Mouse (Mus musculus): ENCODE results near the gene Fat4. TPM values are rescaled to one million over a fixed set of nuclear protein-coding genes. Genes with fewer than 3 reads are reported as not detected.

The Fat4 gene
- polyA plus RNA-seq, 1 experiment from 2014 or later, result 4.7 TPM

DNA sequence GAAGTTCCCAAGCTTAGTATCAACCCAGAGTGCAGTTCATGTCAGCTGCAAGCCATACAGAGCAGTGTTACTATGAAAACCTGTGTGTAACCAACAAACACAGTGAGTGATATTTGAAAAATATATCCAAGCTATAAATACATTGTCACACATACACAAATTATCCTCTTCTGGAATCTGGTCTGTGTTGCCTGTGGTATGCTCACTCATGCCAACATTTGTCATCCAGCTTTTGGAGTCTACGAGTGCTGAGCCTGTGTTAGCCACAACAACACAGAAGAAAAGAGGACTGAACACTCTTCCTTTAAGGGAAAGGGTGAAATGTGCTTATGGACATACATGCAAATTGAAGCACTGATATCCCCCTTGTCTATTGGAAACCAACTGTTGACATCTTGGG is 53.6 kb downstream of the Fat4 start:
- H3K27ac ChIP-seq (ENCODE audit: low read length), result no peak overlapping the region; the same call in 1 of the 2 replicates
- WGBS, result 19% methylated on average over 1 of the region's 1 CpGs
- peak; percentile 17; the same call in 1 of the 2 replicates for ATAC-seq (ENCODE audit: low read depth)

DNA sequence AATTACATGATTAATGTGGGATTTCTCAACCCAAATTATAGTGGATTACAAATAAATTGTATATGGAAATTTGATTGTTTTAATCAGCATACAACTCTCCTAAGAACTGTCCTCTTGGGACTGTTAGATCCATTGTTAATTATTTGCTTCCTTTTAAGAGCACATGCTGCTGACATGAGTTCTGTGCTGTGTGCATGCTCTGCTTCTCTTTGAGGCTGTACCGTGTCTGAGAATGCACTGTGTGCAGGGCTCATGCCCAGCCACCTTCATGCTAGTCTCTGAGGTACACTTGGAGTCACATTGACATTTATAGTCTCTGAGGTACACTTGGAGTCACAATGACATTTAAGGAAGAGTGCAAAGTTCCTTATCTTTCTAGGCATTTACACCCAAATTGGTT is 58.4 kb downstream of the Fat4 start:
- Histone ChIP-seq H3K36me3 (ENCODE audit: control insufficient read depth, insufficient read depth, low read length) (peaks cover 2% of the 10 kb centered on the region; the same call in 1 of the 2 replicates), H3K4me2 (ENCODE audit: low read depth, low read length) (no peak overlapping the region), H3K27ac (ENCODE audit: low read length) (no peak overlapping the region), H3K9me3 (ENCODE audit: control insufficient read depth, low read length) (no peaks in the 10 kb centered on the region), H3K9ac (ENCODE audit: low read length) (no peak overlapping the region), H3K4me1 (replicated peaks; ENCODE audit: control insufficient read depth, insufficient read depth, low read length) (no peaks in the 10 kb centered on the region), H3K27me3 (ENCODE audit: control insufficient read depth, insufficient read depth, low read depth, low read length) (no peaks in the 10 kb centered on the region), H3K4me3 (ENCODE audit: low read length) (no peak overlapping the region)
- WGBS, result 77% methylated on average over 1 of the region's 1 CpGs
- no peak for ATAC-seq (ENCODE audit: low read depth)

More for the DNA sequence above, 53.6 kb downstream of the Fat4 start:
- Histone ChIP-seq H3K4me2 (ENCODE audit: low read depth, low read length) (no peak overlapping the region), H3K9ac (ENCODE audit: low read length) (no peak overlapping the region), H3K4me1 (replicated peaks; ENCODE audit: control insufficient read depth, insufficient read depth, low read length) (peaks cover 8% of the 10 kb centered on the region; the same call in 1 of the 2 replicates), H3K9me3 (ENCODE audit: control insufficient read depth, low read length) (no peaks in the 10 kb centered on the region), H3K27me3 (ENCODE audit: control insufficient read depth, insufficient read depth, low read depth, low read length) (no peaks in the 10 kb centered on the region), H3K36me3 (ENCODE audit: control insufficient read depth, insufficient read depth, low read length) (peaks cover 2% of the 10 kb centered on the region; the same call in 1 of the 2 replicates), H3K4me3 (ENCODE audit: low read length) (no peak overlapping the region)

DNA sequence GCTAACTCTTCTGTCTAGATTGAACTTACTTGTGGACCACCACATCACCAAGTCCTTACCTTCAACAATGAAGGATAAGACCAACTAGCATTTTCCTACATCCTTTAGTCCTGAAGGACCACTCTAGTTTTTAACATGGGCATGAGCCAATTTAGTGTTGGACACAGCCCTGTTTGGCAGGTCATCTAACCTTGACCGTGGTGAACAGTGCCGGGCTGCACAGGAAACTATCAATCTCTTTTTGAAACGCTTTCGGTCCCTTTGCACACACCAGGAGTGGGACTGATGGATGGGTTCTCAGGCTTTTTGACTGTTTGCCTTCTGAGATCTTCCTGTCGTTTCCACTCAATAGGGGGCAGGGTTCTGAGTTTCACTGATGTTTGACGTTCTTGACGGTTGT is 61.0 kb downstream of the Fat4 start:
- Histone ChIP-seq H3K27ac (ENCODE audit: low read length) (no peak overlapping the region), H3K36me3 (ENCODE audit: control insufficient read depth, insufficient read depth, low read length) (0 out of 2 replicates have a peak, but pooled peaks cover 2% of the 10 kb centered on the region), H3K4me1 (replicated peaks; ENCODE audit: control insufficient read depth, insufficient read depth, low read length) (no peaks in the 10 kb centered on the region), H3K9me3 (ENCODE audit: control insufficient read depth, low read length) (no peaks in the 10 kb centered on the region), H3K4me2 (ENCODE audit: low read depth, low read length) (no peak overlapping the region), H3K27me3 (ENCODE audit: control insufficient read depth, insufficient read depth, low read depth, low read length) (no peaks in the 10 kb centered on the region), H3K4me3 (ENCODE audit: low read length) (no peak overlapping the region), H3K9ac (ENCODE audit: low read length) (no peak overlapping the region)
- no peak for ATAC-seq (ENCODE audit: low read depth)
- WGBS, result 42% methylated on average over 7 of the region's 7 CpGs

DNA sequence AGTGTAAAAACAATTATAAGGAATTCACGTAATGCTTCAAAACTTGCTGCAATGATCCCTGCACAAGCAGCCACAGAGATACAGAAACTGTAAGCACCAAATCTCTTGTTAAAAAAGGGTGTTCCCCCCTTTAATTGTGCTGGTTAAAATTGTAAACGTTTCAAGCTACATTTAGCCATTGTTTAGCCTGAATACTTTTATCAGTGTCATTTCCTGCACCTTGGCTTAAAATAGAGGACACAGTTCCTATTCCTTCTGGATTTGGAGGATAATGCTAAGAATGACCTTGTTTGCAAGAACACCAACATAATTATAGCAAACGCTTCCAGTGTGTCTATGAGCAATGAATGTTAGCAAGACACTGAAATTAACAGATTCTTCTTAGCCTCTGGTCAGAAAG is 65.9 kb downstream of the Fat4 start:
- peaks cover 6% of the 10 kb centered on the region for H3K36me3 ChIP-seq (ENCODE audit: control insufficient read depth, insufficient read depth, low read length)
- no peaks in the 10 kb centered on the region for H3K4me1 ChIP-seq (replicated peaks; ENCODE audit: control insufficient read depth, insufficient read depth, low read length)
- no peak overlapping the region for H3K9ac ChIP-seq (ENCODE audit: low read length)
- no peaks in the 10 kb centered on the region for H3K27me3 ChIP-seq (ENCODE audit: control insufficient read depth, insufficient read depth, low read depth, low read length)
- H3K4me3 ChIP-seq (ENCODE audit: low read length), result no peak overlapping the region
- no peak overlapping the region for H3K27ac ChIP-seq (ENCODE audit: low read length)
- H3K9me3 ChIP-seq (ENCODE audit: control insufficient read depth, low read length), result no peaks in the 10 kb centered on the region
- ATAC-seq (ENCODE audit: low read depth), result no peak
- 58% methylated on average over 3 of the region's 3 CpGs for WGBS
- H3K4me2 ChIP-seq (ENCODE audit: low read depth, low read length), result no peak overlapping the region

DNA sequence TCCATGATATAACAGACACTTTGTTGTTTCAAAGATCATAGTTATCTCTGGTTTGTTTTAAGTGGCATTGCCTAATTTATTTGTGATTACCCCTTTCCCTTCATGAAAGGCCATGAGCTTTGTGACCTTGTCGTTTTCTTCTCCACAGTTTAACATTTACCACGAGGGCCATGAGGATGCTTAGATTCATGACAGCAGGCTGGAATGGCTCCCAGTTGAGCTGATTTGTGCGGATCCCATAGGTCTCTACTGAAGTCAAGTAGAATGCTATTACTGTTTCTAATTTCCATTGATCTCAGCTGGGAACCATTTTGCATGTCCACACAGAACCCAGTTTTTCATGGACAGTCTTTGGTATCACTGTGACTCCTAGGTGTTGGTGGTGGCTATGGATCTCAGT is 67.5 kb downstream of the Fat4 start:
- WGBS, result 44% methylated on average over 3 of the region's 3 CpGs
- Histone ChIP-seq H3K36me3 (ENCODE audit: control insufficient read depth, insufficient read depth, low read length) (peaks cover 6% of the 10 kb centered on the region), H3K4me1 (replicated peaks; ENCODE audit: control insufficient read depth, insufficient read depth, low read length) (no peaks in the 10 kb centered on the region)

DNA sequence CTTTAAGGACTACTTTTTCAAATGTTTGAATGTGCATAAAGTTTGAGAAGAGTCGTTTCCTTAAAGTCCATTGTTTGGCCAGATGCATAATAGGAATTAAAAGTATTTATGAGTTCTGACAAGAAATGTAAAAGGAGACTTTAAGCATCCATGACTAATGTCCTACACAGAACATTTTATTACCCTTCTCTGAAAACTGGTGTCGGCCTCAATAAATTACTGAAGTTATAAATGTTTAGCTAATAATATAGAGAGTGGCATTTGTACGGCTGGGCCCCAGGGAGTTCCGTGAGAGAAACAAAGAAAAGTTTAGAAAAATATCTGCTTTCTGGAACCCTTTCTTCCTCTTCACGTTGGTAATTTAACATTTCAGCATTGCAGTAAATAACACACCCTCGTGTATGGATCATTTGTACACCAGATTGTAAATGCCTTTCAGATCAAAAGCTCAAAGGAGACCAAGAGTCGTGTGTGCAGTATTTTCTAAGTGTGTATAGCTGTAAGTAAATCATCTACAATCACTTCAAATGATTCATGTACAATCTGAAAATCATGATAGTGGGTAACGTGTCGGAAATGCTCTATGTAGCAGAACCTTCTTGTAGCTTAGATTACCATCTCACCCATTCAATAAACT is 69.4 kb downstream of the Fat4 start:
- Histone ChIP-seq H3K9ac (ENCODE audit: low read length) (no peak overlapping the region), H3K4me1 (replicated peaks; ENCODE audit: control insufficient read depth, insufficient read depth, low read length) (no peaks in the 10 kb centered on the region), H3K9me3 (ENCODE audit: control insufficient read depth, low read length) (no peaks in the 10 kb centered on the region), H3K4me2 (ENCODE audit: low read depth, low read length) (no peak overlapping the region), H3K27me3 (ENCODE audit: control insufficient read depth, insufficient read depth, low read depth, low read length) (no peaks in the 10 kb centered on the region), H3K27ac (ENCODE audit: low read length) (no peak overlapping the region), H3K36me3 (ENCODE audit: control insufficient read depth, insufficient read depth, low read length) (peaks cover 8% of the 10 kb centered on the region), H3K4me3 (ENCODE audit: low read length) (no peak overlapping the region)
- 75% methylated on average over 9 of the region's 9 CpGs for WGBS
- no peak for ATAC-seq (ENCODE audit: low read depth)

More for the DNA sequence above, 67.5 kb downstream of the Fat4 start:
- Histone ChIP-seq H3K4me3 (ENCODE audit: low read length) (no peak overlapping the region), H3K9ac (ENCODE audit: low read length) (no peak overlapping the region), H3K27me3 (ENCODE audit: control insufficient read depth, insufficient read depth, low read depth, low read length) (no peaks in the 10 kb centered on the region), H3K4me2 (ENCODE audit: low read depth, low read length) (no peak overlapping the region), H3K27ac (ENCODE audit: low read length) (no peak overlapping the region), H3K9me3 (ENCODE audit: control insufficient read depth, low read length) (no peaks in the 10 kb centered on the region)
- no peak for ATAC-seq (ENCODE audit: low read depth)

DNA sequence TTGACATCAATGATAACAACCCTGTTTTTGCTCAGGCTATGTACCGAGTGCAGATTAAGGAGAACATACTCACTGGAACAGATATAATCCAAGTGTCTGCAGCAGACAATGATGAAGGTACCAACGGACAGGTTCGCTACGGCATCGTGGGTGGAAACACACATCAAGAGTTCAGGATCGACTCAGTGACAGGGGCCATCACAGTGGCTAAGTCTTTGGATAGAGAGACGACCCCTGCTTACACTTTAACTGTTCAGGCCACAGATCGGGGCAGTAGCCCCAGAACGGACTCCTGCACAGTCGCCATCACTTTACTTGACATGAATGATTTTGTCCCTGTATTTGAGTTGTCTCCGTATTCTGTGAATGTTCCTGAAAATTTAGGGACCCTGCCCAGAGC is 70.4 kb downstream of the Fat4 start:
- H3K4me3 ChIP-seq (ENCODE audit: low read length), result no peak overlapping the region
- H3K4me2 ChIP-seq (ENCODE audit: low read depth, low read length), result no peak overlapping the region
- no peaks in the 10 kb centered on the region for H3K4me1 ChIP-seq (replicated peaks; ENCODE audit: control insufficient read depth, insufficient read depth, low read length)
- 90% methylated on average over 11 of the region's 11 CpGs for WGBS
- H3K9me3 ChIP-seq (ENCODE audit: control insufficient read depth, low read length), result no peaks in the 10 kb centered on the region
- H3K9ac ChIP-seq (ENCODE audit: low read length), result no peak overlapping the region
- no peaks in the 10 kb centered on the region for H3K27me3 ChIP-seq (ENCODE audit: control insufficient read depth, insufficient read depth, low read depth, low read length)
- no peak for ATAC-seq (ENCODE audit: low read depth)
- no peak overlapping the region for H3K27ac ChIP-seq (ENCODE audit: low read length)
- H3K36me3 ChIP-seq (ENCODE audit: control insufficient read depth, insufficient read depth, low read length), result peaks cover 8% of the 10 kb centered on the region

DNA sequence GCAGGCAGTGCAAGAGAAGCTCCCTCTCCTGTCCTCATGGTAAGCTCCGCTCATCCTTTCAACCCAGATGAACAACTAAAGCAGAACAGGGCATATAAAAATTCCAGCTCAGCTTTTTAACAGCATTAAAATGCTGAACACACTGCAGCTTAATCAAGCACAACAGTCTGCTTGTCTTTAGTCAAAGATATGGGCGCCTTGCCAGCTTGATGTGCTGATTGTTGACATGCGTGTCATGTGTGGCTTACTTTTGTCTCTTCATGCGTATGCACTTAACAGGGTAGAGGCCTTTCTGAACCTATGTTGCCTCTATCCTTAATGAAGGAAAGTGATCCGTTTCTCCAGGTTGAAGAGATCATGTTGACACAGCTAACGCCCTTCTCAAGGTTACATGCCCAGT is 75.6 kb downstream of the Fat4 start:
- WGBS, result 70% methylated on average over 6 of the region's 6 CpGs
- Histone ChIP-seq H3K27ac (ENCODE audit: low read length) (no peak overlapping the region), H3K4me3 (ENCODE audit: low read length) (no peak overlapping the region), H3K4me2 (ENCODE audit: low read depth, low read length) (no peak overlapping the region), H3K4me1 (replicated peaks; ENCODE audit: control insufficient read depth, insufficient read depth, low read length) (no peaks in the 10 kb centered on the region), H3K36me3 (ENCODE audit: control insufficient read depth, insufficient read depth, low read length) (peaks cover 3% of the 10 kb centered on the region; the same call in 1 of the 2 replicates), H3K27me3 (ENCODE audit: control insufficient read depth, insufficient read depth, low read depth, low read length) (no peaks in the 10 kb centered on the region), H3K9ac (ENCODE audit: low read length) (no peak overlapping the region), H3K9me3 (ENCODE audit: control insufficient read depth, low read length) (no peaks in the 10 kb centered on the region)
- ATAC-seq (ENCODE audit: low read depth), result no peak

DNA sequence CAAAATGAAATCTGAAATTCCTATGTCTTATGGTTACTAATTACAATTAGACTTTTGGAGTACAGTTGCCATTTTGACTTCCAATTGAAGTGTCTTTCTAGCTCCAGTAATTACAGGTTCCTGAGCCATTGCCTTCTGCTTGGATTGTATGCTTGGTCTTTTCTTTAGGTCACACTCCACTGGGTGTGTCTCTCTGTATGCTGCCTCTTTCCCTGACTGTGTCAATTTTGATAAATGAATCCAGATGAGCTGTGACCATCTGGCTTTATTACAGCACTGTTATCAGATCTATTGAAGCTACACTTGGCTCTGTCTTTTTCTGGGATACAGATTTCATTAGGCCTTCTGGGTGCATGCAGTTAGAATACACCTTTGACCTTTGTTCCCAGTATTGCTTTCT is 80.7 kb downstream of the Fat4 start:
- no peaks in the 10 kb centered on the region for H3K36me3 ChIP-seq (ENCODE audit: control insufficient read depth, insufficient read depth, low read length)
- no peaks in the 10 kb centered on the region for H3K4me1 ChIP-seq (replicated peaks; ENCODE audit: control insufficient read depth, insufficient read depth, low read length)
- no peak overlapping the region for H3K4me3 ChIP-seq (ENCODE audit: low read length)
- no peaks in the 10 kb centered on the region for H3K9me3 ChIP-seq (ENCODE audit: control insufficient read depth, low read length)
- H3K27ac ChIP-seq (ENCODE audit: low read length), result no peak overlapping the region
- no peak for ATAC-seq (ENCODE audit: low read depth)
- H3K9ac ChIP-seq (ENCODE audit: low read length), result no peak overlapping the region
- H3K27me3 ChIP-seq (ENCODE audit: control insufficient read depth, insufficient read depth, low read depth, low read length), result no peaks in the 10 kb centered on the region
- no peak overlapping the region for H3K4me2 ChIP-seq (ENCODE audit: low read depth, low read length)

DNA sequence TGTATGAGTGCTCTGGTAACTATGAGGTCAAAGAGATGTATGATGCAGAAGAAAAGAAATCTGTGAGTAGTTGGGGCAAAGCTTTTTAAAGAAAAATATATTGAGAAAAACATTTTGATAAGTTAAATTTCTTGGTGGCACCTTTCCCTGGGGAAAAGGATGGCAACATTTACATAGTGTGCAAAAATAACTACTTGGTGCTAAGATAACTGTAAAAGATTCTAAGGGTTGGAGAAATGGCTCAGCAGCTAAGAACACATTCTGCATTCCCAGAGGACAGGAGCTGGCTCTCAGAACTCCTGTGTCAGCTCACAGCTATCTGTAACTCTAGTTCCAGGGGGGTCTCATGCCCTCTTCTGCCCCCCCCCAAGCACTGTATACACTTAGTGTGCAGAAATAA is 99.6 kb downstream of the Fat4 start:
- H3K9me3 ChIP-seq (ENCODE audit: control insufficient read depth, low read length), result no peaks in the 10 kb centered on the region
- no peak overlapping the region for H3K9ac ChIP-seq (ENCODE audit: low read length)
- H3K27ac ChIP-seq (ENCODE audit: low read length), result no peak overlapping the region
- no peak overlapping the region for H3K4me2 ChIP-seq (ENCODE audit: low read depth, low read length)
- no peak for ATAC-seq (ENCODE audit: low read depth)
- no peaks in the 10 kb centered on the region for H3K27me3 ChIP-seq (ENCODE audit: control insufficient read depth, insufficient read depth, low read depth, low read length)
- H3K36me3 ChIP-seq (ENCODE audit: control insufficient read depth, insufficient read depth, low read length), result peaks cover 4% of the 10 kb centered on the region
- H3K4me3 ChIP-seq (ENCODE audit: low read length), result no peak overlapping the region
- no peaks in the 10 kb centered on the region for H3K4me1 ChIP-seq (replicated peaks; ENCODE audit: control insufficient read depth, insufficient read depth, low read length)

Measured in lung, embryonic 16.5 days (tissue).